Mouse (Mus musculus) embryo, embryonic 9.5 days (tissue): ENCODE results near the gene Olfr1241.

ENCODE experiments used
- DNase-seq: peaks from one replicate; pipeline ENCODE4 v3.0.0-alpha.2; 2017; ENCODE audit errors: extremely low spot score

Gene Olfr1241

GRCm38 (mm10) chr2:89487026-89487425 lies at the start of gene Olfr1241:
Gene Olfr1241, minus strand, starts transcription at chr2:89487126.
- no peak for DNase-seq

DNA sequence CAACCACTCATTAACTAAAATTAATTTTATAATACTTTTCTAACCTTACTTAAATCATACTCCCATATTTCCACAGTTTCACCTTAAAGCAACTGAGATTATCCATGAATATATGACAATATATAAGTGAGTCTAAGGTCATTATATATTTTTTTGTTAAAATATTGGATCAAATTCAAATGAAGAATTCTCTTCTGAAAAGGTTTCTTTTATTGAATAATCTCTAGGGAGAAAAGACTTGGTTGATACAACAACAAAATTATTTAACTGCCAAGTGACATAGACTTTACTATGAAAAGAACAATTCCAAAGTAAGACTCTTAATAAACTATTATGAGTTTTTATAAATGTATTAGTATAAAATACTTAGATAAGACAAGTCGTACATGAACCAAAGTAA lies 44.5 kb upstream of the Olfr1241 start, which contains the start of gene Olfr1243:
TSS of gene Olfr1243 (minus strand) at position 101 of the 400 bp plus-strand sequence.
- DNase-seq: no peak

GRCm38 (mm10) chr2:89498235-89498634 lies 11.3 kb upstream of the Olfr1241 start, which contains the start of gene Olfr1242:
Gene Olfr1242, minus strand, starts transcription at chr2:89498335.
- DNase-seq: no peak

- DNase-seq: no peak
Measured at GRCm38 (mm10) chr2:89442900-89443299, 44.0 kb downstream of the Olfr1241 start, which contains the start of gene Olfr1240. Gene Olfr1240, minus strand, starts transcription at chr2:89443000.
